Mouse (Mus musculus): Measurements from ENCODE around the gene 9130213A22Rik. TPM values are rescaled to one million over a fixed set of nuclear protein-coding genes. Genes with fewer than 3 reads are reported as not detected.

Gene 9130213A22Rik
- total and polyA plus RNA-seq, 3 experiments = 0.08 to 0.26 TPM; not detected in 1

- Histone ChIP-seq H3K27me3 (ENCODE audit: control insufficient read depth in 1 of 2, insufficient read depth in 2 of 2, low read length in 2 of 2) (no peaks in the 10 kb centered on the region), H3K9ac (ENCODE audit: control insufficient read depth, low read depth, low read length, poor library complexity, severe bottlenecking) (peak overlapping the region; percentile 27), H3K9me3 (replicated peaks; ENCODE audit: insufficient read depth, low read length) (no peaks in the 10 kb centered on the region), H3K36me3 (ENCODE audit: control insufficient read depth in 1 of 2, insufficient read depth in 2 of 2, low read length in 2 of 2) (0 out of 4 replicates have a peak, but pooled peaks cover 0 to 2% of the 10 kb centered on the region in 2 experiments), H3K4me3 (ENCODE audit: control insufficient read depth in 1 of 2, insufficient read depth in 1 of 2, low read depth in 2 of 2, low read length in 2 of 2) (peak overlapping the region; percentile 51 to 57), H3K4me1 (ENCODE audit: control insufficient read depth in 1 of 2, insufficient read depth in 2 of 2, low read length in 2 of 2) (peaks cover 0 to 9% of the 10 kb centered on the region in 2 experiments; a peak in 2 of 4 replicates), H3K79me2 (ENCODE audit: control insufficient read depth, insufficient read depth, low read length, poor library complexity) (no peaks in the 10 kb centered on the region), H3K27ac (ENCODE audit: control insufficient read depth, low read depth, low read length) (no peak overlapping the region; the same call in 1 of the 2 replicates)
- DNase-seq (ENCODE audit: low read depth, low spot score) = peak; percentile 63
- TF ChIP-seq MAZ (IDR thresholded peaks at IDR 0.05; ENCODE audit: low read depth, low read length) (no peak), TBP (IDR thresholded peaks at IDR 0.05; ENCODE audit: low read depth, low read length) (no peak), KAT2A (conservative IDR thresholded peaks at IDR 0.05; ENCODE audit: low read depth, low read length) (no peak), RCOR1 (IDR thresholded peaks at IDR 0.05; ENCODE audit: low read depth, low read length) (no peak), HCFC1 (IDR thresholded peaks at IDR 0.05; ENCODE audit: low read depth, low read length) (no peak), USF2 (IDR thresholded peaks at IDR 0.05; ENCODE audit: borderline replicate concordance in 1 of 2, insufficient read depth in 1 of 2, low read depth in 1 of 2, low read length in 2 of 2) (no peak), ZKSCAN1 (IDR thresholded peaks at IDR 0.05; ENCODE audit: low read depth, low read length) (no peak), POLR2AphosphoS5 (IDR thresholded peaks at IDR 0.05; ENCODE audit: borderline replicate concordance, low read depth, low read length) (no peak), NELFE (IDR thresholded peaks at IDR 0.05; ENCODE audit: low read depth, low read length) (no peak), MXI1 (IDR thresholded peaks at IDR 0.05; ENCODE audit: low read depth, low read length) (no peak), CHD2 (IDR thresholded peaks at IDR 0.05; ENCODE audit: low read length) (no peak), TAL1 (IDR thresholded peaks at IDR 0.05; ENCODE audit: low read length) (no peak)
Measured at GRCm38 (mm10) chr11:69125919-69126705, 3.7 kb upstream of the 9130213A22Rik start.

- Histone ChIP-seq H3K9ac (ENCODE audit: control insufficient read depth, low read depth, low read length, poor library complexity, severe bottlenecking) (peak within 1 kb of the TSS; percentile 27), H3K79me2 (ENCODE audit: control insufficient read depth, insufficient read depth, low read length, poor library complexity) (no peaks in the 10 kb centered on the region), H3K27me3 (ENCODE audit: control insufficient read depth in 1 of 2, insufficient read depth in 2 of 2, low read length in 2 of 2) (no peaks in the 10 kb centered on the region), H3K27ac (ENCODE audit: control insufficient read depth, low read depth, low read length) (peak within 1 kb of the TSS; percentile 1; the same call in 1 of the 2 replicates), H3K4me1 (ENCODE audit: control insufficient read depth in 1 of 2, insufficient read depth in 2 of 2, low read length in 2 of 2) (peaks cover 0 to 9% of the 10 kb centered on the region in 2 experiments; a peak in 2 of 4 replicates), H3K4me3 (ENCODE audit: control insufficient read depth in 1 of 2, insufficient read depth in 1 of 2, low read depth in 2 of 2, low read length in 2 of 2) (peak within 1 kb of the TSS; percentile 51 to 57), H3K36me3 (ENCODE audit: control insufficient read depth in 1 of 2, insufficient read depth in 2 of 2, low read length in 2 of 2) (0 out of 4 replicates have a peak, but pooled peaks cover 0 to 2% of the 10 kb centered on the region in 2 experiments), H3K9me3 (replicated peaks; ENCODE audit: insufficient read depth, low read length) (no peaks in the 10 kb centered on the region)
- TF ChIP-seq ZKSCAN1 (IDR thresholded peaks at IDR 0.05; ENCODE audit: low read depth, low read length) = no peak
- TF ChIP-seq RAD21 (IDR thresholded peaks at IDR 0.05; ENCODE audit: low read depth, low read length) = no peak
- no peak for TF ChIP-seq GABPA (IDR thresholded peaks at IDR 0.05; ENCODE audit: low read depth, low read length)
- TF ChIP-seq CHD1 (IDR thresholded peaks at IDR 0.05; ENCODE audit: low read depth, low read length) = no peak
- no peak for TF ChIP-seq ZC3H11A (IDR thresholded peaks at IDR 0.05; ENCODE audit: low read depth, low read length)
- TF ChIP-seq ELF1 (IDR thresholded peaks at IDR 0.05; ENCODE audit: low read depth, low read length) = no peak
- TF ChIP-seq NELFE (IDR thresholded peaks at IDR 0.05; ENCODE audit: low read depth, low read length) = no peak
- no peak for TF ChIP-seq JUND (IDR thresholded peaks at IDR 0.05; ENCODE audit: low read depth, low read length)
- TF ChIP-seq NRF1 (IDR thresholded peaks at IDR 0.05; ENCODE audit: insufficient read depth, low read depth, low read length, poor library complexity, severe bottlenecking) = no peak
- DNase-seq (ENCODE audit: low read depth, low spot score) = no peak
Measured at GRCm38 (mm10) chr11:69125852-69125918, 3.3 kb upstream of the 9130213A22Rik start, which contains the start of gene Aloxe3. Aloxe3 (plus strand) TSS chr11:69125896.

Measured in MEL (cell line).